Mouse (Mus musculus): ENCODE data around the gene Traf5.

DNA sequence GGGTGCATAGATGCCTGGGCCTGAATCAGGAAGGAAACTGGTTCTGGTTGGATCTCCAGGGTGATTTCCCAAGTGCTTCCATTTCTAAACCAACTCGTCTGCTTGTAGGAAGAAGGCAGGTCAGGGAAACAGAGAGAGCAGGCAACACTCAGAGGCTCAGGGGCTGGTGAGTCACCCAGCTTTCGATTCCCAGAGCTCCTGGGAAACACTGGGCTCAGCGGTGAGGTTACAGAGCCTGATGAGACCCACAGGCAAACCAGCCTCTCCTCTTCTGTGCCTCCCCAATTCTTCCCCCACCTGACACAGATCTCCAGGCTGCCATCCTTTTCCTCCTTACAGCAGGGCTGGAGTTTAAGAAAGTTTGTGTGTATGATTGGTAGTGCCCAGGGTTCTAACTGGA is 128.9 kb downstream of the Traf5 start:
- no peak for TF ChIP-seq CTCF (conservative IDR thresholded peaks at IDR 0.05; ENCODE audit: low read length)
- no peak for TF ChIP-seq NANOG (IDR thresholded peaks at IDR 0.05; ENCODE audit: borderline replicate concordance, low read length)
